Mouse (Mus musculus): Measurements from ENCODE around the gene Pik3ap1. TPM values are rescaled to one million over a fixed set of nuclear protein-coding genes. Genes with fewer than 3 reads are reported as not detected.
"Not testable (repeated sequence)": the region's sequence is repeated elsewhere in the genome, so short reads cannot be mapped to it uniquely, and the experiment has no call there.

The Pik3ap1 gene
- polyA plus RNA-seq, 1 experiment, result not detected

GRCm38 (mm10) chr19:41317315-41318095 is 67.4 kb downstream of the Pik3ap1 start:
- H3K4me3 ChIP-seq, result no peak overlapping the region
- H3K27me3 ChIP-seq (ENCODE audit: control insufficient read depth, insufficient read depth, insufficient read length), result peaks cover 54% of the 10 kb centered on the region
- no peak overlapping the region for H3ac ChIP-seq (ENCODE audit: control insufficient read depth, insufficient read length)
- no peaks in the 10 kb centered on the region for H3K36me3 ChIP-seq (ENCODE audit: control insufficient read depth, insufficient read depth)
- TF ChIP-seq POLR2AphosphoS2 (IDR thresholded peaks at IDR 0.05; ENCODE audit: insufficient read length, low read depth) (no peak), SRF (IDR thresholded peaks at IDR 0.05; ENCODE audit: control insufficient read depth, insufficient read length, low read depth) (no peak), MAX (IDR thresholded peaks at IDR 0.05; ENCODE audit: low read depth) (no peak), CEBPB (IDR thresholded peaks at IDR 0.05; ENCODE audit: insufficient read depth, poor library complexity, severe bottlenecking) (no peak), TCF3 (IDR thresholded peaks at IDR 0.05; ENCODE audit: insufficient read length, low read depth) (no peak), POLR2A (IDR thresholded peaks at IDR 0.05; ENCODE audit: insufficient read length, low read depth) (no peak), MYOD1 (IDR thresholded peaks at IDR 0.05; ENCODE audit: control insufficient read depth in 1 of 3, insufficient read length in 2 of 3, low read depth in 2 of 3) (no peak), MYOG (IDR thresholded peaks at IDR 0.05; ENCODE audit: control insufficient read depth in 1 of 3, insufficient read depth in 1 of 3, insufficient read length in 2 of 3, low read depth in 2 of 3) (no peak), E2F4 (IDR thresholded peaks at IDR 0.05; ENCODE audit: insufficient read depth) (no peak), USF1 (IDR thresholded peaks at IDR 0.05; ENCODE audit: low read depth) (no peak), REST (IDR thresholded peaks at IDR 0.05; ENCODE audit: insufficient read depth, insufficient read length) (no peak), TCF12 (IDR thresholded peaks at IDR 0.05; ENCODE audit: insufficient read depth, poor library complexity, severe bottlenecking) (no peak)
- no peak overlapping the region for H3K4me2 ChIP-seq (ENCODE audit: low read depth)
- H3K79me2 ChIP-seq (ENCODE audit: control insufficient read depth, insufficient read depth), result no peaks in the 10 kb centered on the region

GRCm38 (mm10) chr19:41314696-41315095 is 70.2 kb downstream of the Pik3ap1 start:
- TF ChIP-seq POLR2A (IDR thresholded peaks at IDR 0.05; ENCODE audit: insufficient read length, low read depth) (no peak), TCF3 (IDR thresholded peaks at IDR 0.05; ENCODE audit: insufficient read length, low read depth) (no peak), SRF (IDR thresholded peaks at IDR 0.05; ENCODE audit: control insufficient read depth, insufficient read length, low read depth) (no peak), MYOG (IDR thresholded peaks at IDR 0.05; ENCODE audit: control insufficient read depth in 1 of 3, insufficient read depth in 1 of 3, insufficient read length in 2 of 3, low read depth in 2 of 3) (no peak), USF1 (IDR thresholded peaks at IDR 0.05; ENCODE audit: low read depth) (no peak), E2F4 (IDR thresholded peaks at IDR 0.05; ENCODE audit: insufficient read depth) (no peak), CEBPB (IDR thresholded peaks at IDR 0.05; ENCODE audit: insufficient read depth, poor library complexity, severe bottlenecking) (no peak), MYOD1 (IDR thresholded peaks at IDR 0.05; ENCODE audit: control insufficient read depth in 1 of 3, insufficient read length in 2 of 3, low read depth in 2 of 3) (no peak), POLR2AphosphoS2 (IDR thresholded peaks at IDR 0.05; ENCODE audit: insufficient read length, low read depth) (no peak)
- Histone ChIP-seq H3K79me2 (ENCODE audit: control insufficient read depth, insufficient read depth) (no peaks in the 10 kb centered on the region), H3K4me2 (ENCODE audit: low read depth) (no peak overlapping the region), H3K36me3 (ENCODE audit: control insufficient read depth, insufficient read depth) (no peaks in the 10 kb centered on the region), H3ac (ENCODE audit: control insufficient read depth, insufficient read length) (no peak overlapping the region), H3K4me3 (no peak overlapping the region), H3K27me3 (ENCODE audit: control insufficient read depth, insufficient read depth, insufficient read length) (peaks cover 53% of the 10 kb centered on the region)

GRCm38 (mm10) chr19:41313663-41314062 is 71.2 kb downstream of the Pik3ap1 start:
- TF ChIP-seq POLR2AphosphoS2 (IDR thresholded peaks at IDR 0.05; ENCODE audit: insufficient read length, low read depth) (no peak), TCF3 (IDR thresholded peaks at IDR 0.05; ENCODE audit: insufficient read length, low read depth) (no peak), REST (IDR thresholded peaks at IDR 0.05; ENCODE audit: insufficient read depth, insufficient read length) (no peak), USF1 (IDR thresholded peaks at IDR 0.05; ENCODE audit: low read depth) (no peak), E2F4 (IDR thresholded peaks at IDR 0.05; ENCODE audit: insufficient read depth) (no peak), MYOG (IDR thresholded peaks at IDR 0.05; ENCODE audit: control insufficient read depth in 1 of 3, insufficient read depth in 1 of 3, insufficient read length in 2 of 3, low read depth in 2 of 3) (no peak), POLR2A (IDR thresholded peaks at IDR 0.05; ENCODE audit: insufficient read length, low read depth) (no peak), SRF (IDR thresholded peaks at IDR 0.05; ENCODE audit: control insufficient read depth, insufficient read length, low read depth) (no peak), MYOD1 (IDR thresholded peaks at IDR 0.05; ENCODE audit: control insufficient read depth in 1 of 3, insufficient read length in 2 of 3, low read depth in 2 of 3) (no peak), TCF12 (IDR thresholded peaks at IDR 0.05; ENCODE audit: insufficient read depth, poor library complexity, severe bottlenecking) (no peak), MAX (IDR thresholded peaks at IDR 0.05; ENCODE audit: low read depth) (no peak), CEBPB (IDR thresholded peaks at IDR 0.05; ENCODE audit: insufficient read depth, poor library complexity, severe bottlenecking) (no peak)
- Histone ChIP-seq H3ac (ENCODE audit: control insufficient read depth, insufficient read length) (no peak overlapping the region), H3K4me3 (no peak overlapping the region), H3K4me2 (ENCODE audit: low read depth) (no peak overlapping the region), H3K27me3 (ENCODE audit: control insufficient read depth, insufficient read depth, insufficient read length) (peaks cover 44% of the 10 kb centered on the region), H3K79me2 (ENCODE audit: control insufficient read depth, insufficient read depth) (no peaks in the 10 kb centered on the region), H3K36me3 (ENCODE audit: control insufficient read depth, insufficient read depth) (no peaks in the 10 kb centered on the region)

- H3K4me2 ChIP-seq (ENCODE audit: low read depth); H3K4me3 ChIP-seq; H3ac ChIP-seq (ENCODE audit: control insufficient read depth, insufficient read length); H3K36me3 ChIP-seq (ENCODE audit: control insufficient read depth, insufficient read depth); H3K79me2 ChIP-seq (ENCODE audit: control insufficient read depth, insufficient read depth): not testable (repeated sequence)
- peaks cover 52% of the 10 kb centered on the region for H3K27me3 ChIP-seq (ENCODE audit: control insufficient read depth, insufficient read depth, insufficient read length)
These were observed 72.3 kb downstream of the Pik3ap1 start for GRCm38 (mm10) chr19:41312587-41312986.

GRCm38 (mm10) chr19:41312027-41312426 is 72.9 kb downstream of the Pik3ap1 start:
- Histone ChIP-seq H3K79me2 (ENCODE audit: control insufficient read depth, insufficient read depth) (no peaks in the 10 kb centered on the region), H3ac (ENCODE audit: control insufficient read depth, insufficient read length) (no peak overlapping the region), H3K4me3 (no peak overlapping the region), H3K36me3 (ENCODE audit: control insufficient read depth, insufficient read depth) (no peaks in the 10 kb centered on the region), H3K4me2 (ENCODE audit: low read depth) (no peak overlapping the region), H3K27me3 (ENCODE audit: control insufficient read depth, insufficient read depth, insufficient read length) (peaks cover 52% of the 10 kb centered on the region)
- TF ChIP-seq TCF3 (IDR thresholded peaks at IDR 0.05; ENCODE audit: insufficient read length, low read depth), result no peak
- no peak for TF ChIP-seq CEBPB (IDR thresholded peaks at IDR 0.05; ENCODE audit: insufficient read depth, poor library complexity, severe bottlenecking)
- no peak for TF ChIP-seq SRF (IDR thresholded peaks at IDR 0.05; ENCODE audit: control insufficient read depth, insufficient read length, low read depth)
- TF ChIP-seq REST (IDR thresholded peaks at IDR 0.05; ENCODE audit: insufficient read depth, insufficient read length), result no peak
- TF ChIP-seq USF1 (IDR thresholded peaks at IDR 0.05; ENCODE audit: low read depth), result no peak
- TF ChIP-seq MYOD1 (IDR thresholded peaks at IDR 0.05; ENCODE audit: control insufficient read depth in 1 of 3, insufficient read length in 2 of 3, low read depth in 2 of 3), result no peak
- no peak for TF ChIP-seq MYOG (IDR thresholded peaks at IDR 0.05; ENCODE audit: control insufficient read depth in 1 of 3, insufficient read depth in 1 of 3, insufficient read length in 2 of 3, low read depth in 2 of 3)
- TF ChIP-seq MAX (IDR thresholded peaks at IDR 0.05; ENCODE audit: low read depth), result no peak
- no peak for TF ChIP-seq E2F4 (IDR thresholded peaks at IDR 0.05; ENCODE audit: insufficient read depth)
- TF ChIP-seq POLR2A (IDR thresholded peaks at IDR 0.05; ENCODE audit: insufficient read length, low read depth), result no peak
- TF ChIP-seq TCF12 (IDR thresholded peaks at IDR 0.05; ENCODE audit: insufficient read depth, poor library complexity, severe bottlenecking), result no peak
- no peak for TF ChIP-seq POLR2AphosphoS2 (IDR thresholded peaks at IDR 0.05; ENCODE audit: insufficient read length, low read depth)
